Mouse (Mus musculus) midbrain, embryonic 11.5 days (tissue): Measurements from ENCODE around the gene Epx. TPM values are rescaled to one million over a fixed set of nuclear protein-coding genes. Genes with fewer than 3 reads are reported as not detected.

Source experiments
- ATAC-seq: fragments of 200-750 bp; cut with Nextera tagmentation; 2 replicates; pipeline ENCODE4 v1.8.0; 2017; ENCODE audit warnings: moderate TSS enrichment, moderate library complexity; ENCODE audit not compliant: low FRiP score
- DNase-seq: peaks from one replicate; pipeline ENCODE4 v3.0.0; 2015; ENCODE audit warnings: low spot score; ENCODE audit errors: missing footprints
- H3K27ac ChIP-seq: fragments of 300-500 bp; sonication (generic); 2 replicates; pipeline ENCODE4 v1.5.1; 2014; ENCODE audit warnings: low read depth, low read length
- H3K27me3 ChIP-seq: fragments of 300-500 bp; sonication (generic); 2 replicates; pipeline ENCODE4 v1.6.1; 2014; ENCODE audit warnings: mild to moderate bottlenecking, low read length, moderate library complexity, mixed read lengths; ENCODE audit not compliant: control insufficient read depth, insufficient read depth
- H3K36me3 ChIP-seq: fragments of 300-500 bp; sonication (generic); 2 replicates; pipeline ENCODE4 v1.6.1; 2014; ENCODE audit warnings: mild to moderate bottlenecking, low read length, moderate library complexity, mixed read lengths; ENCODE audit not compliant: control insufficient read depth, insufficient read depth
- H3K4me1 ChIP-seq: fragments of 300-500 bp; sonication (generic); 2 replicates; pipeline ENCODE4 v1.6.1; 2014; ENCODE audit warnings: low read length; ENCODE audit not compliant: control insufficient read depth, insufficient read depth
- H3K4me2 ChIP-seq: fragments of 300-500 bp; sonication (generic); 2 replicates; pipeline ENCODE4 v1.6.1; 2014; ENCODE audit warnings: mild to moderate bottlenecking, moderate library complexity
- H3K4me3 ChIP-seq: fragments of 300-500 bp; sonication (generic); 2 replicates; pipeline ENCODE4 v1.5.1; 2014; ENCODE audit warnings: low read depth, low read length
- H3K9ac ChIP-seq: fragments of 300-500 bp; sonication (generic); 2 replicates; pipeline ENCODE4 v1.6.1; 2014; ENCODE audit warnings: low read length
- H3K9me3 ChIP-seq: fragments of 300-500 bp; sonication (generic); 2 replicates; pipeline ENCODE4 v1.6.1; 2016; ENCODE audit warnings: low read length; ENCODE audit not compliant: control insufficient read depth
- WGBS: fragments of 180-500 bp; shearing (Covaris S2); extraction: QIAGEN DNeasy Blood & Tissue Kit; methylation state at CpG from one replicate; pipeline ENCODE4 v1.1.7; 2014; 5-methylcytosine and 5-hydroxymethylcytosine counted together
- polyA plus RNA-seq: library from polyadenylated mRNA; unstranded; fragments of >200 nt; fragmentation: Nextera tagmentation; extraction: Ambion mirVana; gene quantifications from 2 replicates; pipeline ENCODE4 v1.2.1, GENCODE M21; 2014

Gene Epx
- polyA plus RNA-seq, 1 experiment from 2014 or later, result not detected

GRCm38 (mm10) chr11:87816707-87817442 lies 58.5 kb downstream of the Epx start:
- peaks cover 3% of the 10 kb centered on the region; the same call in 1 of the 2 replicates for H3K4me1 ChIP-seq
- no peaks in the 10 kb centered on the region for H3K9me3 ChIP-seq
- H3K27ac ChIP-seq, result no peak overlapping the region
- peak overlapping the region; percentile 33 for H3K4me3 ChIP-seq
- DNase-seq, result peak; percentile 96
- no peaks in the 10 kb centered on the region; the same call in 1 of the 2 replicates for H3K27me3 ChIP-seq
- H3K9ac ChIP-seq, result peak overlapping the region; percentile 59
- peak overlapping the region; percentile 64 for H3K4me2 ChIP-seq
- H3K36me3 ChIP-seq, result no peaks in the 10 kb centered on the region
- WGBS, result 5% methylated on average over 28 of the region's 31 CpGs
- ATAC-seq, result peak; percentile 82

- Histone ChIP-seq H3K9ac (no peak overlapping the region), H3K36me3 (no peaks in the 10 kb centered on the region), H3K9me3 (no peaks in the 10 kb centered on the region), H3K4me3 (no peak overlapping the region), H3K27me3 (no peaks in the 10 kb centered on the region; the same call in 1 of the 2 replicates), H3K4me1 (peaks cover 3% of the 10 kb centered on the region; the same call in 1 of the 2 replicates), H3K4me2 (no peak overlapping the region), H3K27ac (no peak overlapping the region)
- DNase-seq, result no peak
- ATAC-seq, result no peak
- WGBS, result 69% methylated on average over 8 of the region's 8 CpGs
These were observed 60.5 kb downstream of the Epx start for GRCm38 (mm10) chr11:87814831-87815230.

Other genes starting within 250 kb of the Epx start
- gene Rnf43, start 212.8 kb downstream of the Epx start, polyA plus RNA-seq, result 0.61 and 2.0 TPM in 2 replicates
- gene Supt4a, start 138.0 kb downstream of the Epx start, polyA plus RNA-seq, result 148 and 163 TPM in 2 replicates
- 7.0 and 9.0 TPM in 2 replicates for gene Tspoap1, start 115.0 kb downstream of the Epx start, polyA plus RNA-seq
- gene Mpo, start 82.0 kb downstream of the Epx start, polyA plus RNA-seq, result 2.6 and 2.9 TPM in 2 replicates
- 0.27 and 0.57 TPM in 2 replicates for gene Lpo, start 47.2 kb downstream of the Epx start, polyA plus RNA-seq
- 11.0 and 12.1 TPM in 2 replicates for gene Mks1, start 22.3 kb downstream of the Epx start, polyA plus RNA-seq
- gene Olfr462, start 16.7 kb upstream of the Epx start, polyA plus RNA-seq, result not detected in 2 replicates
- gene Olfr463, start 21.9 kb upstream of the Epx start, polyA plus RNA-seq, result not detected in 2 replicates
- gene Olfr464, start 45.4 kb upstream of the Epx start, polyA plus RNA-seq, result not detected in 2 replicates
- gene Dynll2, start 112.0 kb upstream of the Epx start, polyA plus RNA-seq, result 20.5 and 22.6 TPM in 2 replicates
- gene Srsf1, start 171.8 kb upstream of the Epx start, polyA plus RNA-seq, result 533 and 541 TPM in 2 replicates
- gene Vezf1, start 192.7 kb upstream of the Epx start, polyA plus RNA-seq, result 82.5 and 83.6 TPM in 2 replicates
- 16.5 and 17.0 TPM in 2 replicates for gene Cuedc1, start 222.5 kb upstream of the Epx start, polyA plus RNA-seq